ENCODE assay signal across 8 mouse cellular contexts in the genomic region with DNA sequence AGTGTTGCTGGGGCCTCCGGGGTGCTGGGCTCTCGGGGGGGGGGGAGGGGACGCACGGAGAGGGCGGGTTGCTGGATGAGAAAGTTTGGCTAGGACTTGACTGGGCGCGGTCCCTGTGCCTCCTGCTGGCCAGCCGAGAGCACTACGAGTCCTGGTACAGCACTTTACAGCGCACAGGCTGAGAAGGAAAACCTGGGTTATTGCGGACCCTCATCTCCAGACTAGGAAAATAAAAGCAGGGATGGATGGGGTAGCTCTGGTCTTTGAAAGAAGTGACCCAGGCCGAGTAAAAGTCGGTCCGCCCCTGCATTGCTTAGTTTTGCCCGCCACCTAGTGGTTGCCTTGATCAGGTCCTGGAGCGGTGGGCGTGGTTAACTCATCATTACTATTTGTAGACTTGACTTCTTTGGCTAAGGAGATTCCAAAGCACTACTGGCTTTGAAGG. TPM values are rescaled to one million over a fixed set of nuclear protein-coding genes. Genes with fewer than 3 reads are reported as not detected.
A peak's percentile ranks its signal among the peaks of the same experiment; 100 is the strongest.
DNase-seq lines count a peak whose midpoint lies in the region; ATAC-seq lines count a peak whose summit lies in the region.

No protein-coding gene starts in this region.

- ATAC-seq in heart, embryonic 14.5 days (ENCODE audit: insufficient number of reproducible peaks, insufficient read depth, low FRiP score, low read depth) = peak; percentile 69
- ATAC-seq in liver, embryonic 11.5 days (replicated peaks; ENCODE audit: low FRiP score) = peak; percentile 48

- H3K36me3 ChIP-seq in heart, embryonic 14.5 days (ENCODE audit: control insufficient read depth, insufficient read depth, low read length) = peaks cover 14% of the 10 kb centered on the region; the same call in 1 of the 2 replicates
- peaks cover 2% of the 10 kb centered on the region; the same call in 1 of the 2 replicates for H3K36me3 ChIP-seq in liver, embryonic 11.5 days (ENCODE audit: control insufficient read depth, insufficient read depth, low read length)
- no peaks in the 10 kb centered on the region for H3K36me3 ChIP-seq in splenic B cell, adult 2 months (ENCODE audit: control insufficient read depth, insufficient read depth, low read length, poor library complexity, severe bottlenecking)

- no peak overlapping the region for H3K27ac ChIP-seq in brown adipose tissue, adult 24 weeks (replicated peaks; ENCODE audit: low read depth, low read length)
- peak overlapping the region; percentile 83 to 86 for H3K27ac ChIP-seq in heart, embryonic 14.5 days (replicated peaks in 1 of 2; ENCODE audit: control insufficient read depth in 1 of 2, insufficient read depth in 1 of 2, low read depth in 2 of 2, low read length in 2 of 2)
- peak overlapping the region; percentile 70; the same call in 1 of the 2 replicates for H3K27ac ChIP-seq in liver, embryonic 11.5 days (ENCODE audit: low read depth, low read length)

- H3K4me3 ChIP-seq in brown adipose tissue, adult 24 weeks (ENCODE audit: insufficient read depth, low read depth, low read length) = peak overlapping the region; percentile 48
- peak overlapping the region; percentile 48 to 59 for H3K4me3 ChIP-seq in heart, embryonic 14.5 days (ENCODE audit: control insufficient read depth in 1 of 2, insufficient read depth in 1 of 2, low read depth in 1 of 2, low read length in 2 of 2)
- peak overlapping the region; percentile 44 for H3K4me3 ChIP-seq in liver, embryonic 11.5 days (ENCODE audit: low read depth, low read length)

- peaks cover 44% of the 10 kb centered on the region for H3K27me3 ChIP-seq in heart, embryonic 14.5 days (ENCODE audit: control insufficient read depth, insufficient read depth, low read length)
- peaks cover 81% of the 10 kb centered on the region for H3K27me3 ChIP-seq in liver, embryonic 11.5 days (replicated peaks; ENCODE audit: control insufficient read depth, insufficient read depth, low read length)
- no peaks in the 10 kb centered on the region for H3K27me3 ChIP-seq in splenic B cell, adult 2 months (ENCODE audit: control insufficient read depth, insufficient read depth, low read length, poor library complexity, severe bottlenecking)

- peak overlapping the region; percentile 79 for H3K9ac ChIP-seq in heart, embryonic 14.5 days (ENCODE audit: low read length)
- peak overlapping the region; percentile 44 for H3K9ac ChIP-seq in liver, embryonic 11.5 days (ENCODE audit: low read depth, low read length)

- H3K4me1 ChIP-seq in brown adipose tissue, adult 24 weeks (ENCODE audit: control insufficient read depth, insufficient read depth, insufficient read length, low read length) = no peaks in the 10 kb centered on the region
- peaks cover 8 to 19% of the 10 kb centered on the region in 2 experiments for H3K4me1 ChIP-seq in heart, embryonic 14.5 days (ENCODE audit: control insufficient read depth in 2 of 2, insufficient read depth in 2 of 2, low read length in 2 of 2)
- H3K4me1 ChIP-seq in liver, embryonic 11.5 days (replicated peaks; ENCODE audit: control insufficient read depth, insufficient read depth, low read length) = peaks cover 4% of the 10 kb centered on the region

- peak; percentile 71 to 86 for DNase-seq in CD8-positive naive resting alpha-beta T cell, adult 2 months (ENCODE audit: low read depth in 2 of 2, low spot score in 2 of 2)
- DNase-seq in fibroblast of lung, adult 2 months (ENCODE audit: low read depth) = peak; percentile 87
- DNase-seq in kidney, postnatal 10 days = peak; percentile 96
- DNase-seq in liver, embryonic 11.5 days (ENCODE audit: low spot score) = peak; percentile 84
- peak; percentile 92 for DNase-seq in naive thymus-derived CD4-positive, alpha-beta T cell, adult 2 months (ENCODE audit: low read depth)
- DNase-seq in splenic B cell, adult 2 months (ENCODE audit: low read depth, low spot score) = peak; percentile 82

- H3K4me2 ChIP-seq in heart, embryonic 14.5 days (ENCODE audit: low read length) = peak overlapping the region; percentile 76
- peak overlapping the region; percentile 58 for H3K4me2 ChIP-seq in liver, embryonic 11.5 days

- no peaks in the 10 kb centered on the region for H3K9me3 ChIP-seq in heart, embryonic 14.5 days (ENCODE audit: control insufficient read depth, low read length)
- no peaks in the 10 kb centered on the region for H3K9me3 ChIP-seq in liver, embryonic 11.5 days (ENCODE audit: control insufficient read depth, low read length)

- under 1% methylated on average over 17 of the region's 17 CpGs for WGBS in heart, embryonic 14.5 days
- WGBS in liver, embryonic 11.5 days = under 1% methylated on average over 17 of the region's 17 CpGs

RNA-seq across cellular contexts. Expression of a gene that starts 0.8 kb away (rescaled TPM):
- polyA plus RNA-seq in brown adipose tissue, adult 24 weeks (2012; ENCODE audit: insufficient read depth, insufficient read length, missing spikeins) = 36.9 and 49.1 TPM in 2 replicates
- 447 and 511 TPM in 2 replicates for polyA plus RNA-seq in heart, embryonic 14.5 days (2014; fragmentation: Nextera tagmentation; extraction: Ambion mirVana)
- 191 and 221 TPM in 2 replicates for polyA plus RNA-seq in liver, embryonic 11.5 days (2014; fragmentation: Nextera tagmentation; extraction: Ambion mirVana)

RNA-seq across cellular contexts. Expression of a gene that starts 30.5 kb away (rescaled TPM):
- not detected in 2 replicates for polyA plus RNA-seq in brown adipose tissue, adult 24 weeks (2012; ENCODE audit: insufficient read depth, insufficient read length, missing spikeins)
- 0.24 TPM in 2 replicates for polyA plus RNA-seq in heart, embryonic 14.5 days (2014; fragmentation: Nextera tagmentation; extraction: Ambion mirVana)
- polyA plus RNA-seq in liver, embryonic 11.5 days (2014; fragmentation: Nextera tagmentation; extraction: Ambion mirVana) = not detected in 2 replicates

RNA-seq across cellular contexts. Expression of a gene that starts 39.3 kb away (rescaled TPM):
- polyA plus RNA-seq in brown adipose tissue, adult 24 weeks (2012; ENCODE audit: insufficient read depth, insufficient read length, missing spikeins) = 6.5 and 6.9 TPM in 2 replicates
- polyA plus RNA-seq in heart, embryonic 14.5 days (2014; fragmentation: Nextera tagmentation; extraction: Ambion mirVana) = 34.6 and 36.7 TPM in 2 replicates
- polyA plus RNA-seq in liver, embryonic 11.5 days (2014; fragmentation: Nextera tagmentation; extraction: Ambion mirVana) = 0.22 and 0.30 TPM in 2 replicates

RNA-seq across cellular contexts. Expression of a gene that starts 54.0 kb away (rescaled TPM):
- polyA plus RNA-seq in brown adipose tissue, adult 24 weeks (2012; ENCODE audit: insufficient read depth, insufficient read length, missing spikeins) = 70.8 and 83.5 TPM in 2 replicates
- 8.1 and 8.6 TPM in 2 replicates for polyA plus RNA-seq in heart, embryonic 14.5 days (2014; fragmentation: Nextera tagmentation; extraction: Ambion mirVana)
- polyA plus RNA-seq in liver, embryonic 11.5 days (2014; fragmentation: Nextera tagmentation; extraction: Ambion mirVana) = 21.9 and 27.9 TPM in 2 replicates
